Mouse (Mus musculus) E14TG2a.4 (cell line): ENCODE results near the gene Fgf4.

Experiments used
- H3K27me3 ChIP-seq: 2 replicates; pipeline ENCODE4 v1.6.1; 2014; ENCODE audit warnings: low read length, control low read depth; ENCODE audit not compliant: insufficient read depth
- H3K36me3 ChIP-seq: 2 replicates; pipeline ENCODE4 v1.6.1; 2014; ENCODE audit warnings: low read length, control low read depth; ENCODE audit not compliant: insufficient read depth
- H3K4me1 ChIP-seq: replicated peaks from 2 replicates; pipeline ENCODE4 v1.6.1; 2014; ENCODE audit warnings: low read depth, low read length, control low read depth
- H3K4me3 ChIP-seq: replicated peaks from 2 replicates; pipeline ENCODE4 v1.5.1; 2014; ENCODE audit warnings: mild to moderate bottlenecking, low read length
- H3K9me3 ChIP-seq: 2 replicates; pipeline ENCODE4 v1.6.1; 2014; ENCODE audit warnings: low read length, control low read depth
- CTCF ChIP-seq: conservative IDR thresholded peaks from 2 replicates; pipeline ENCODE4 v1.5.1; 2014; ENCODE audit warnings: low read length
- NANOG ChIP-seq: IDR thresholded peaks from 2 replicates; pipeline ENCODE4 v1.6.1; 2014; ENCODE audit warnings: borderline replicate concordance, low read length, mixed read lengths
- POU5F1 ChIP-seq: IDR thresholded peaks from 2 replicates; pipeline ENCODE4 v1.6.1; 2014; ENCODE audit warnings: low read length, borderline replicate concordance

Gene Fgf4

GRCm38 (mm10) chr7:144838522-144839503, 8.4 kb upstream of the Fgf4 start:
- no peak for TF ChIP-seq NANOG
- TF ChIP-seq CTCF: no peak
- no peak for TF ChIP-seq POU5F1

GRCm38 (mm10) chr7:144846158-144846557, 1.0 kb upstream of the Fgf4 start:
- no peaks in the 10 kb centered on the region for H3K9me3 ChIP-seq
- peaks cover 72% of the 10 kb centered on the region for H3K4me1 ChIP-seq
- peaks cover 11% of the 10 kb centered on the region; the same call in 1 of the 2 replicates for H3K36me3 ChIP-seq
- H3K4me3 ChIP-seq: no peak overlapping the region
- H3K27me3 ChIP-seq: peaks cover 21% of the 10 kb centered on the region
- TF ChIP-seq CTCF (peak; percentile 88), NANOG (no peak)

More at GRCm38 (mm10) chr7:144838522-144839503, 8.4 kb upstream of the Fgf4 start:
- peak overlapping the region; percentile 79 for H3K4me3 ChIP-seq
- peaks cover 61% of the 10 kb centered on the region for H3K4me1 ChIP-seq
- 0 out of 2 replicates have a peak, but pooled peaks cover 5% of the 10 kb centered on the region for H3K36me3 ChIP-seq
- peaks cover 87% of the 10 kb centered on the region for H3K27me3 ChIP-seq
- H3K9me3 ChIP-seq: no peaks in the 10 kb centered on the region

GRCm38 (mm10) chr7:144851321-144851720, 4.2 kb downstream of the Fgf4 start:
- peaks cover 7% of the 10 kb centered on the region; the same call in 1 of the 2 replicates for H3K36me3 ChIP-seq
- H3K27me3 ChIP-seq: no peaks in the 10 kb centered on the region

GRCm38 (mm10) chr7:144854966-144855365, 7.8 kb downstream of the Fgf4 start:
- TF ChIP-seq NANOG (no peak), POU5F1 (no peak)
- Histone ChIP-seq H3K4me3 (peak overlapping the region; percentile 70), H3K9me3 (no peaks in the 10 kb centered on the region), H3K27me3 (no peaks in the 10 kb centered on the region), H3K4me1 (peaks cover 94% of the 10 kb centered on the region), H3K36me3 (peaks cover 4% of the 10 kb centered on the region; the same call in 1 of the 2 replicates)

More at GRCm38 (mm10) chr7:144851321-144851720, 4.2 kb downstream of the Fgf4 start:
- no peak for TF ChIP-seq POU5F1
- TF ChIP-seq NANOG: peak; percentile 58
- peak; percentile 29; the same call in 1 of the 2 replicates for TF ChIP-seq CTCF
- Histone ChIP-seq H3K4me1 (peaks cover 94% of the 10 kb centered on the region), H3K4me3 (peak overlapping the region; percentile 41), H3K9me3 (no peaks in the 10 kb centered on the region)

- no peak for TF ChIP-seq NANOG
- TF ChIP-seq POU5F1: no peak
- Histone ChIP-seq H3K36me3 (peaks cover 7% of the 10 kb centered on the region), H3K4me3 (peak overlapping the region; percentile 70), H3K4me1 (peaks cover 82% of the 10 kb centered on the region), H3K9me3 (no peaks in the 10 kb centered on the region), H3K27me3 (no peaks in the 10 kb centered on the region)
Observed at GRCm38 (mm10) chr7:144857158-144857557, 10.0 kb downstream of the Fgf4 start.

- H3K4me1 ChIP-seq: peaks cover 77% of the 10 kb centered on the region
- no peak for TF ChIP-seq POU5F1
- TF ChIP-seq CTCF: no peak
- peak overlapping the region; percentile 70; the same call in 1 of the 2 replicates for H3K4me3 ChIP-seq
- H3K9me3 ChIP-seq: no peaks in the 10 kb centered on the region
- no peaks in the 10 kb centered on the region for H3K27me3 ChIP-seq
- H3K36me3 ChIP-seq: peaks cover 14% of the 10 kb centered on the region
Observed at GRCm38 (mm10) chr7:144857826-144858342, 10.7 kb downstream of the Fgf4 start.

- no peaks in the 10 kb centered on the region for H3K9me3 ChIP-seq
- TF ChIP-seq POU5F1 (no peak), NANOG (no peak), CTCF (no peak)
- peaks cover 22% of the 10 kb centered on the region for H3K36me3 ChIP-seq
- peaks cover 73% of the 10 kb centered on the region for H3K4me1 ChIP-seq
- H3K4me3 ChIP-seq: no peak overlapping the region; the same call in 1 of the 2 replicates
- no peaks in the 10 kb centered on the region for H3K27me3 ChIP-seq
Observed at GRCm38 (mm10) chr7:144858702-144859101, 11.5 kb downstream of the Fgf4 start.

- H3K4me3 ChIP-seq: peak overlapping the region; percentile 95
Observed at GRCm38 (mm10) chr7:144861056-144861768, 14.0 kb downstream of the Fgf4 start.

GRCm38 (mm10) chr7:144861769-144862070, 14.6 kb downstream of the Fgf4 start:
- Histone ChIP-seq H3K4me3 (peak overlapping the region; percentile 95), H3K36me3 (peaks cover 50% of the 10 kb centered on the region), H3K27me3 (no peaks in the 10 kb centered on the region), H3K9me3 (no peaks in the 10 kb centered on the region), H3K4me1 (peaks cover 72% of the 10 kb centered on the region)
- no peak for TF ChIP-seq NANOG
- TF ChIP-seq POU5F1: no peak
- TF ChIP-seq CTCF: no peak

More at GRCm38 (mm10) chr7:144861056-144861768, 14.0 kb downstream of the Fgf4 start:
- no peak for TF ChIP-seq CTCF
- no peaks in the 10 kb centered on the region for H3K9me3 ChIP-seq
- H3K27me3 ChIP-seq: no peaks in the 10 kb centered on the region
- H3K4me1 ChIP-seq: peaks cover 72% of the 10 kb centered on the region
- peaks cover 45% of the 10 kb centered on the region for H3K36me3 ChIP-seq
